Mouse (Mus musculus) neutrophil, adult 5-6 weeks (primary cell): Measurements from ENCODE around the gene Prpsap1. TPM values are rescaled to one million over a fixed set of nuclear protein-coding genes. Genes with fewer than 3 reads are reported as not detected.
A peak's percentile ranks its signal among the peaks of the same experiment; 100 is the strongest.

Experiments
- ATAC-seq: fragments of 151-379, 151-347 bp; 2 replicates; pipeline ENCODE4 v1.8.0; 2017; ENCODE audit warnings: mild to moderate bottlenecking, moderate TSS enrichment; ENCODE audit not compliant: insufficient number of reproducible peaks, poor library complexity, low FRiP score, severe bottlenecking; ENCODE audit errors: extremely low read depth
- total RNA-seq: library from RNA; stranded (forward); fragments of 200-1000 nt; gene quantifications from 2 replicates; pipeline ENCODE4 v1.2.3, GENCODE M21; 2017

Prpsap1 gene
- total RNA-seq, 1 experiment from 2014 or later: 47.6 TPM

DNA sequence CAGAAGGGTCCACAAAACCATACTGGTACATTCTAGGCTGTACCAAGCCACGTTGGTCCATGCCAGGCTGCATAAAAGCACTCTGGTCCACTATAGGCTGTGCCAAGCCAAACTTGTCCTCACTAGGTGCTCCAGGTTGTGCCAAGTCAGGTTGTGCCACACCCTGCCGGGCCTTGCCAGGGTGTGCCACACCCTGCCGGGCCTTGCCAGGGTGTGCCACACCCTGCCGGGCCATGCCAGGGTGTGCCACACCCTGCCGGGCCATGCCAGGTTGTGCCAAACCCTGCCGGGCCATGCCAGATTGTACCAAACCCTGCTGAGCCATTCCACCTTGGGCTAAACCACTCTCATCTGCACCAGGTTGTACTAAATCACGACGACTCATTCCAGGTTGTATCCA is 37.8 kb downstream of the Prpsap1 start:
- no peak for ATAC-seq

DNA sequence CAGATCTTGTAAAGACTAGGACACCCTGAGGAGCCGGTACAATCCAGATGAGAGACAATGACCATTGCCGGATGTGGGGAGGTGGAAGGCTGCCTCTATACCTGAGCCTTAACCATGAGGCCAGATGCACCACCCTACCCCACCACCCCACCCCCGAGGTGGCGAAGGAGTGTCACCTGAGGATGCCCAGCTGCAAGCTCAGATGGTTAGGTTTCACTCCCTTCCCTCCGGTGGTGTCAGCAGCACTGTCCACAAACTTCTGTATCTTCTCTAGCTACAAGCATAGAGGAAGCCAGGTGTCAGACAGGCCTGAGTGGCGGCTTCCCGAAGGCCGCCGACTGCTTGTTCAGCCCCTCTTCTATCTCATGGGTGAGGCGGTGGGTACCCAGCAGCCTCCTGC is 40.1 kb downstream of the Prpsap1 start:
- no peak for ATAC-seq

DNA sequence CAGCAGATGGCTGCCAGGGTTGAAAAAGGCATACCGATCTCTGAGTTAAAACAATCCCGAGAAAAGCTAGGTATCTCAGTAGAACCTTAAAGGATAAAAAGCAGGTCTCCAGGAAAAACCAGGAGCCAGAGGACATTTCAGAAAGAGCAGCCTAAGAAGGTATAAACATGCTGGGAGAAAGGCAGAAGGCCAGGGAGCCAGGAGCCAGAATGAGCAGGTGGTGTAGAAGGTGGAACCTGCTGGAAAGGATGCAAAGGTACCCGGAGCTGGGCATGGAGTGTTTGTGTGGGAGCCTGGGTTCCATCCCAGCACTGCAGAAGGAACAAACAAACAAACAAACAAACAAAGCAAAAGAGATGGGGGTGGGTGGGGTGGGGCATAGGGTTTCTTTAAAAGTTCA is 44.7 kb downstream of the Prpsap1 start:
- no peak for ATAC-seq

DNA sequence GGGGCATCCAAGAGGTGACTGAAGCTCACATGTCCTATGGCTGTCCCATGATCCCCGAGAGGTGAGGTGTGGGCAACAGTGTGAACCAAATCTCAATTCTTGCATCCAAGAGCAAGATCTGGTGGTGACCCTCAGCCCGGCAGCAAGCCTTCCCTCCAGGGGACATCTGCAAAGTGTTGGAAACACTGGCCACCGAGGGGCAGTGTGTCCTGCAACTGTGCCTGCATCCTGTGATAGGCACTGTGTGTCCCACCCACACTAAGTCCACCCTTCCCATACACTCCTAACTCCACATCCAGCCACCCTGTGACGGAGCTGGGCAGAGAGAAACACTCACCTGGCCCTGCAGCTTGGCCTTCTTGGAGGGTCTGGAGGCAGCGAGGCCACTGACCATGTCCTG is 46.2 kb downstream of the Prpsap1 start:
- no peak for ATAC-seq

DNA sequence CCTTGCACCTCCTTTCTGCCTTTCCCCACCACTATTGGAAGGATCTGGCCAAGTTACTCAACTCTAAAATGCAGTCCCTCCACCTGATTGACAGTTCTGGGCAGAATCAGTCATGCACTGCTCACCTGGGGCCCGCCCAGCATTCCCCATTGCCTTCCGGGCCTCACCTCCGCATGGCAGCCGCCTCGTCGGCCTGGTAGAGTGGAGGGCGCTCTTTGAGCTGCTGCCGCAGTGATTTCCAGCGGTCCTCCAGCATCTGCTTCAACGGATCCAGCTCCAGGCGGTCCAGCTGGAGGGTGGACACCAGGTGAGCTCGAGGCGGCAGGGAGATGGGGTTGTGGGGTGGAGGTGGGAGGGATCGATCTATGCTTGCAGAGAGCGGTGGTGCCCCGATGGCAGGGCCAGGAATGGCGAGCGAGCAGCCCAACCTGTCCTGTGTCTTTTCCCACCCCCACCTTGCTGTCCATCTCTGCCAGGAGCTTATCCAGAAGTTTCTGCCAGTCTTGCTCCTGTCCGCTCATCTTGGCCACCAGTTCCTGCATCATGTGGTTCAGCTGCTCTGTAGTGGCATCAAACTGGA is 47.6 kb downstream of the Prpsap1 start:
- no peak for ATAC-seq

DNA sequence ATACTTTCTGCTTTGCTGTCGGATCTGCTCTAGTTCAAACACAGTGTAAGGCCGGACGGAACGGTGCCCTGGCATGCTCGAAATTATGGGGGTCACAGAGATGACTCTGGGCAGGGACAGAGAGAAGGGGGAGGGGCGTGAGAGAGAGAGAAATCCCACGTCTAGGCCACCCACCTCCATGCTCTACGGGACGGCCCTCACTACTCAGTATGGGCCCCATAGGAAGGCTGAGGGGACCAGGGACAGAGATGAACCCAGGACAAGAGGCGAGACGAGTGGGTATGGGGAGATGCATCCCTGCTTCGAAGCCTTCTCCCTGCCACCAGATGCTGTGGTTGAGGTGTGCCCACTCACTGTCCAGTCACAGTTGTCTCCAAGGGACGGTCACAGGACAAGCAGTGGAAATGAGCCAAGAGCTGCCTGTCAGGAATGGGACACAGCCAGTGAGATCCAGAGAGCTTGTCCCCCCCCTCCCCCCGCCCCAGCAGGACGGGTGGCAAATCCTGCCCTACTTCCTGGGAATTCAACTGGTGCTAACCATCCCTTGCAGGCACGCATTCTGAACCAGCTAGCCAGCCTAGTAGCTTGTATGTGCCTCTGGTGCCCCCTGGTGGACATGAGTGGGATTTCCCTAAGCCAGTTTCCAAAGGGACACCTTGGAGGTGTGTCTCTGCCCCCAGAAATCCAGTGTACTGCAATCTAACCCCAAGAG is 48.2 kb downstream of the Prpsap1 start:
- peak; percentile 77 for ATAC-seq

- no peak for ATAC-seq
These were observed 50.1 kb downstream of the Prpsap1 start for GRCm38 (mm10) chr11:116443935-116444334.

GRCm38 (mm10) chr11:116443311-116443710 is 50.7 kb downstream of the Prpsap1 start:
- ATAC-seq: no peak

DNA sequence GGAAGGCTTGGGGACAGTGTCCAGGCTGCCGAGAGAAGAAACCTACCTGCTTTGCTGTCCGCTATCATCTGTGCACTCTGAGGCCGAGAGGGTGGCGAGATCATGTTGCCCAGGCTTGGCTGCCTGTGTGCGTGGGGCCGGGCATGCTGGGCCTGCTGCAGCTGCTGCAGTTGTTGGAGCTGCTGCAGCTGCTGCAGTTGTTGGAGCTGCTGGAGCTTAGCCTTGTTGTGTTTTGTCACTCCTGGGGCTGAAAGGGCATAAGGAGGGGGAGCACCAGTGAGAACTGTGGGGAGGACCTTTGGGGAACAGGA is 51.2 kb downstream of the Prpsap1 start:
- ATAC-seq: no peak

DNA sequence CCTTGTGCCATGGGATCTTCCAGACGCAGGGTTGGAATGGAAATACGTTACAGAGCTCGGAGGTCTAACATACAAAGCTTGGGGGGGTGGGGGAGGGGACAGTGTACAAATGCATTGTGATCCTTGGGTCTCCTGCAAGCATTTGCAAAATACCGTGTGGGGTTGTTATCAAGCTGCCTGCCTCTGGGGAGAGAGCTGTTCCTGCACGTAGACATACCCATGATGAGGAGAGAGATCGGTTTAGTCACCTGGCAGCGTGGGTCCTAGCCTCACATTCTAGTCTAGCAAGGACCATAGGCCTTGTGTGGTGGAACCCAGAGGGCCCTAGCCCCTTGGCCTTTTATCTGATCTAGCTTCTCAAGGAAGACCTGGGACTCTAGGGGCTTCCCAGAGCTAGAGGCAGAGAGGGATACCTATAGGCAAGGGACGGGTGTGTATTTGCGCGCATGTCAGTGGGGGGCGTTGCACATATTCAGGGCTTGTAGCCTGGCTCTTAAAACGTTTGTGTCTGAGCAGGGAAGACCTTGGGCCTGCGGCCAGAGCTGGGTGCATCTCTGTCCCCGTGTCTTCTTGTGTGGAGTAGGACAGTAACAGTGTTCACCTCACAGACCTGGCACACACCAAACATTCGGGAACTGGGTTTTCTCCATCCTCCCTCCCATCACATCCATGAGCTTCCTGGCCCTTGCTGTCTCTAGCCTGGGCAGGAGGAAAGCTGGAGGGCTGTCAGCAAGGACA is 51.7 kb downstream of the Prpsap1 start:
- ATAC-seq: no peak

GRCm38 (mm10) chr11:116440408-116441068 is 53.5 kb downstream of the Prpsap1 start:
- no peak for ATAC-seq

- no peak for ATAC-seq
These were observed 54.4 kb downstream of the Prpsap1 start for GRCm38 (mm10) chr11:116439269-116440240.

- ATAC-seq: no peak
These were observed 56.5 kb downstream of the Prpsap1 start for GRCm38 (mm10) chr11:116437541-116437940.

GRCm38 (mm10) chr11:116436725-116437331 is 57.2 kb downstream of the Prpsap1 start:
- peak; percentile 20; the same call in 1 of the 2 replicates for ATAC-seq

- ATAC-seq: no peak
These were observed 57.8 kb downstream of the Prpsap1 start for GRCm38 (mm10) chr11:116435992-116436724.

DNA sequence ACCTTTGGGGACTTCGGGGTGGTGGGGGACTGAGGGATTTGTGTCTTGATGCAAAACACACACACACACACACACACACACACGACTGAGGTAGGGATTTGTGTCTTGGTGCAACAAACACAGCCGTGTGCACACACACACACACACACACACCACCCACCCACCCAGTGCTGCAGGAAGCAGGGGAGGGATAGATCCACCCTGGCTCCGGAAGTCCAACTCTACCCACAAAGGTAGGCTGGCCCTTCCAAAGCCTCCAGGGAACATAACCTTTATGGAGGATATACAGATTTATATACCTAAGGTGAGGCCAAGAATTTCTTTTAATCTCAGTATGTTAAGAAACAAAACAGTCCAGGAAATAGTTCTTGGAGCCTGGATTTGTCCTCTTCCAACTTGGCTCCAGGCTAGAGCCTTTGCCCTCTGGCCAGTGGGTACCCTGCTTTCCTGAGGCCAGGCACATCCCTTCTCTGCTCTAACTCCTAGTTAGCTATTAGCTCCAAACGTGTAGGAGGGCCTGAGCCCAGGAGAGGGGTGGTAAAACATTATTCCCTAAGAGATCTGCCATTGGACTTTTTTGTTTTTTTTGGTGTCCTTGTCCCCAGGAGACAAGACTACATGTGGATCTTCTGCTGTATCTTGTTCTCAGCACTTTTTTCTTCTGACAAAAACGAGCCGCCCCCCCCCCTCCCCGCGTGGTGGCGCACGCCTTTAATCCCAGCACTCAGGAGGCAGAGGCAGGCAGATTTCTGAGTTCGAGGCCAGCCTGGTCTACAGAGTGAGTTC is 58.8 kb downstream of the Prpsap1 start:
- ATAC-seq: no peak
